Mouse (Mus musculus): ENCODE results near the gene Fam124a.
"Not testable (repeated sequence)": the region's sequence is repeated elsewhere in the genome, so short reads cannot be mapped to it uniquely, and the experiment has no call there.

Gene Fam124a

DNA sequence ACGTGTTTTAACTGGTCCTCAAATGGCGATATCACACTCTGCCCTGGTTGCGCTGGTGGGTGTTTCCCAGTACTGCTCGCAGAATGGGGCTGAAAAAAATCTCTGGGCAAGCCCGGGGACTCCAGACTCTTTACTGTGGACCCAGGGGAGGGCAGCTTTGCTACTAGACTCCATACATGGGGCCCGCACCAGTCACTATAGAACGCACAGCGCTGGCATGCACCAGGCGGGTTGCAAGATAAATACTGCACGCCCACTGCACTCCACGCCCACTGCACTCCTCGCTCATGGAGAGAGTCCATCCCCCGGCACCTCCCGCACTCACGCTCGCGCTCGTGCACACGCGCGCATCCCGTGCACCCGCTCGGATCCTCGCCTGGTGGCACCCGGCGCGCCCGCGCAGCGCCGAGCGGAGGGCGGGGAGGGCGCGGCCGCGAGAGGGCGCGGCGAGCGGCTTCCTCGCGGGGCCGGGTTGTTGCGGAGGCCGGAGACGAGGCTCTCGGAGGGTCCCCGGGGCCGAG, at the start of gene Fam124a:
TSS of gene Fam124a (plus strand) at position 429 of the 521 bp plus-strand sequence.
- DNase-seq (ENCODE audit: low spot score in 2 of 2), result peak; percentile 52 to 70

GRCm38 (mm10) chr14:62506261-62506660, 49.3 kb upstream of the Fam124a start:
- no peak for DNase-seq (ENCODE audit: low spot score in 2 of 2)

DNA sequence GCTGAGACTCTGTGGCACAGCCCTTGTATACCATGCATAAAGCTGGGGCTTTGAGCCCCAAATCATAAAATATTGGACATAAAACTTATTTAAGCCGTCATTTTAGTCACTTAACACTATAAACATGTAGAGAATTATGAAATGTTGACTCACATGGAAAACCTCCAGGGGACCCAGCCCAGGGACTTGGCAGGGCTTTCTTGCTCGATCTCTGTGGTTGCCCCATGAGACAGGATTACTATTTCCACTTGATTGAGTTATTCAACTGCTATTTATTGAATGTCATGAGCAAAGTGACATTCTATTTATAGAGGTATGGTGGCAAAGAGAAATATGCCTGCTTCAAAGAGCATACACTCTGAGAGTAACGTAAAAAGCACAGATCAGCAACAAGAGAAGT, 46.2 kb upstream of the Fam124a start:
- DNase-seq (ENCODE audit: low spot score in 2 of 2), result no peak

DNA sequence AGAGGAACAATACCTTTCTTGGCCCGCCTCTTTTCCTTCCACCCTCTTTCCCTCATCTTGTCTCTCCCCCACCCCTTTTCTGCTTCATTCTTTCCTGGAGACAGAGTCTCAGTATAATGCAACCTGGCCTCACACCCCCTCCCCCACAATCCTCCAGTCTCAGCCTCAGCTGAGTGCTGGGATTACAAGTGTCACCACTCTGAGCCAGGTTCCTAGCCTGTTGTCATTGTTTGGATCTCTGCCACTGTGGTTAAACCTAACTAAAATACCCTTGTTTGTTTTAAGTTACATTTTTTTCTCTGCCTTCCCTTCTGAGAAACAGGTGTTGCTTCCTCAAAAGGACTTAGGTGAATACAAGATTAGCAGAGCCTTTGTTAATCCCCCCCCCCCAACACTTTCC, 42.7 kb upstream of the Fam124a start:
- no peak for DNase-seq (ENCODE audit: low spot score in 2 of 2)

- DNase-seq (ENCODE audit: low spot score in 2 of 2), result no peak
Measured at GRCm38 (mm10) chr14:62530951-62531350, 24.6 kb upstream of the Fam124a start.

- DNase-seq (ENCODE audit: low spot score in 2 of 2), result no peak
Measured at GRCm38 (mm10) chr14:62536127-62536526, 19.4 kb upstream of the Fam124a start.

- DNase-seq (ENCODE audit: low spot score in 2 of 2), result no peak
Measured at GRCm38 (mm10) chr14:62536988-62537387, 18.5 kb upstream of the Fam124a start.

DNA sequence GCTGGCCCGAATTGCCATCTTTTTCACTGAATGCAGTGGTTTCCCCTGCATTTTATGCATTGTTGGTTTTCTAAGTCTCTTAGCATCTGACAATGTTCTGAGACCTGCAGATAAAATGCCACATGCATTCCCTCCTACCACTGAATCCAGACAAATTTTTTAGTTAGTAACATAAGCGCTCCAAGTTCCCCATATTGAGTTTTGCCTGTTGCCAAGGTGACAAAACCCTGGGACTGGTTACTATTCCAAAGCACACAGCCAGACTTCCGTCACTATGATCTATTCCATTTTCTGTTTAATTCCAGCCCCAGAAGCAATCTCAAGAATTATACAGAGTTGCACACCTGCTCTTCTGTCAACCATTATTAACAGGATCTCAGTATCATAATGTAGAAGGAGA, 15.7 kb upstream of the Fam124a start:
- no peak for DNase-seq (ENCODE audit: low spot score in 2 of 2)

DNA sequence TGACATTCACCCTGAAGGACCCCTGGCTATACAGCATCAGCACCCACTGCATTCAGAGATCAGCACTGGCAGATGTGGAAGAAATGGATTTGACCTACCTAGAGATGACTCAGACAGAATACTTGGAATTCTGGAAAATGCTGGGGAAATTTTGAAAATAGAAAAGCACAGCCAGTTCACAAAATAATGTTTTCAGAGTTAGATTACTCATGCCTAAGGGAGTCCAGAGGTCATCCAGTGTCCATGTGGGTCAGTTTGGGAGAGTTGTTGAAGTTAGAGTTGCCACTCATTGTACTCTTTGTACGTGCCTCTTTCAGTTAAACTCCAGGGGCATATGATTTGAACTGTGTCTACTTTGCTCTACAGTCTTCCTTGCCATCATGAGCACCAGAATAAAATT, 13.8 kb upstream of the Fam124a start:
- DNase-seq (ENCODE audit: low spot score in 2 of 2), result no peak

DNA sequence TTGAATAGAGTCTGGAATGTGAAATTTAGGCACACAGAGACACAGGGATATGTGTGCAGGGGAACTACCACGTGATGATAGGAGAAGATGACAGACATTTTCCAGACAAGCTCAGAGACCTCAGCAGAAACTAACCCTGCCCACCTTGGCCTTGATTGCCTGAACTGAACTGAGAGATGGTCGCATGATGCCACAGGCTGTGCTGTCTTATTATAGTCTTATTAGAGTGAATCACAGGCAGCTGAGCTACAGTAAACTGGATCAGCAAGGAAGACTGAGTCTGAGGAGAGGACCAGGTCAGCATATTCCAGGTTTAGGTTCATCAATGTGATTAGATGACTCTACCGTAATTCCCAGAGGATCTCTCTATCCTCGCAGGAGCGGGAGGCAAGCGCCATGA, 9.2 kb upstream of the Fam124a start:
- DNase-seq (ENCODE audit: low spot score in 2 of 2), result no peak

DNA sequence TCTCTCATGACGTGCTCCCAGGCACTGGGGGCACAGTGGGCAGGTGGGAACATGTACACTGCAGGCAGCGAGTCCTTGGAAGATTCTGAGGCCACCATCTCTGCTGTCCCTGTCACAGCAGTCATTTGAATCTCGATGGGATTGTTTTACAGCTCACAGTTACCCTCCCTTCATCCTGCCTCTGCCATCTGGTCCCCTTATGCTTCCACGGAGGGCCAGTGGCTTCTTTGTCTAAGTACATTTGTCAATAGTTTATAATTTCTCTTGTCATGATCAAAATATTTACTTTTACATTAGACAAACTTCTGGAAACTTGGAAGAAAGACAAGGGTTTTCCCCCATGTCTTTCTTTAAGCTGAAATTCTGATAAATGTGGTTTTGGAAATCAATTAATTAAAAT, 8.8 kb upstream of the Fam124a start:
- no peak for DNase-seq (ENCODE audit: low spot score in 2 of 2)

DNA sequence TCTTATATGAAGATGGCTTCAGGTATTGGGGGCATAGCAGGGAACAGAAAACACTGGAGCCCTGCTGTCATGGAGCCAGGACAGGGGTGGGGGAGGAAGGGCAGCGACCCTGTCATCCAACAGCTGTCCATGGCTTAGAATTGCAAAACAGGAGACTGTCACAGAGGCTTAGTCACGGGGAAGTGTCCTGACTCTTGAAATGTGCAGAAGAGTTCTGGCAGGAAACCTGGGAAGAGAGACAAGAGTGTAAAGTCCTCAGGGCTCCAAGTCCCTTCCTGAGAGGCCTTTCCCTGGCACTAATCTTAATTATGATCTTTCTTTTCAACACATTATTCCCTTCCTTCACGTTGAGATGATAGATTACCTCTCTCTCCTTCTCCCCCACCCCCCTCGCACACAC, 5.4 kb upstream of the Fam124a start:
- DNase-seq (ENCODE audit: low spot score in 2 of 2), result no peak

DNA sequence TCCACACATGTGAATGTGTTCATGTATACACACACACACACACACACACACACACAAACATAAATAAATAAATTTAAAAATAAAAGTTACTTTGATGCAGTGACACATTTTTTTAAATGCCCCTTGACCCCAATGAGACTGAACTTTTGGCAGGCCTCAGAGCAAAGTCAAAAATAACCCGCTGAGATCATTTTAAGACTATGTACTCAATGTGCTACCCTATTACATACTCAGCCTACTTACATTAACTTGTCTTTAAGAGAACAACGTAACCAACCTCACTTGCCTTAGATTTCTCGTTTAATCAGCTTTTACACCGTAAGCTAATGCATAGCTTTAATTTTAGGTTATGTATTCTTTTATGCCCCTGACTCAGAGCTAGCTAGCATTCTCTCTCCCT, 2.8 kb upstream of the Fam124a start:
- no peak for DNase-seq (ENCODE audit: low spot score in 2 of 2)

GRCm38 (mm10) chr14:62553786-62554185, 1.8 kb upstream of the Fam124a start:
- no peak for DNase-seq (ENCODE audit: low spot score in 2 of 2)

- DNase-seq (ENCODE audit: low spot score in 2 of 2), result no peak
Measured at GRCm38 (mm10) chr14:62555840-62556810, 588 bp downstream of the Fam124a start.

DNA sequence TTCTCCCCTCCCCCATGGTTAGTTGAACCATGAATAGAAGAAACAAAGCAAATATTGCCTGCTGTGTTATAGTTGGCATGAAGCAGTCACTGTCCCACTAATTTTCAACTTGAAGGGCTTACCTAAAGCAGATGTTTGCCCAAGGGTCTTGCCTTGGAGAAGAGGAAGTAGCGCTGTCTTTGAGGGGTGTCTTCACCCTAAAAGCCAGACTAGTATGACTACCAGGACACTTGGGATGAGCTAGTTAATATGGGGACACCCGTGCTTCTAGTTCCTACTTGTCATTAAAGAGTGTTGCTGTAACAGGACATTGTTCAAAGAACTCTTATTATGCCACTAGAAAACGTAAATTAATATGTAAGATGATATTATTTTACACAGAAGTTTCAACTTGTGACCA, 1.6 kb downstream of the Fam124a start:
- DNase-seq (ENCODE audit: low spot score in 2 of 2), result no peak

GRCm38 (mm10) chr14:62561875-62562748, 6.6 kb downstream of the Fam124a start:
- peak in 1 of 2 experiments; percentile 40 for DNase-seq (ENCODE audit: low spot score in 2 of 2)

GRCm38 (mm10) chr14:62563679-62564078, 8.1 kb downstream of the Fam124a start:
- DNase-seq (ENCODE audit: low spot score in 2 of 2), result no peak

DNA sequence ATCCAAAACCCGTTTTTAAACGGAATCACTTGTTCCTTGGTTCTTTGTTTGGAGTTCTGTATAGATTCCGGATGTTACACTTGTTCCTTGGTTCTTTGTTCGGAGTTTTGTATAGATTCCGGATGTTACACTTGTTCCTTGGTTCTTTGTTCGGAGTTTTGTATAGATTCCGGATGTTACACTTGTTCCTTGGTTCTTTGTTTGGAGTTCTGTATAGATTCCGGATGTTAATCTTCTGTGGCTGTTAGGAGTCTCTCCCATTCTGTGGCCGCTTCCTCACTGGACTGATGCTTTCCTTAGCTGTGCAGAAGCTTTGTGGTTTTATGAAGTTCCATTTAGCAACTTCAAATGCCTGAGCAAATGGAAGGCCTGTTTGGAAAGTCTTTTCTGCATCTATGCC, 11.3 kb downstream of the Fam124a start, which contains the start of gene Gm4131:
TSS of gene Gm4131 (minus strand) at position 101 of the 400 bp plus-strand sequence.
- DNase-seq (ENCODE audit: low spot score in 2 of 2), result not testable (repeated sequence)

DNA sequence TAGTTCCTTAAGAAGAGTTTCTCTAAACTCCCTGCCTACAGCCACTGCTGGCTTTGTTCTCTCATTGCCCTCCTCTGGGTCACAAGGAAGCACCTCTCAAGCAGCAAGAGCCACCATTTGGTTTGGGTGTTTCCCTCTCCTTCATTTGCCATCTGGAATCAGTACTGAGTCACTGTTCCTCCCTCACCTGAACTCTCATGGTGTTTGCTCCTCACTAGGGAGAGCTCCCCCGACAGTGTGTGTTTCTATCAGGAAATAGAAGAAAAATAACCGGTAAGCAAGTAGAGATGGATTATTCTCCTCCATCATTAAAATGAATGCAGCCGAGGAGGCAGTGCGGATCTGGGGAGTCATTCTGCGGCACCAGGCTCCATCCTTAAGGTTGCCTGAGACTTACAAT, 13.9 kb downstream of the Fam124a start:
- DNase-seq (ENCODE audit: low spot score in 2 of 2), result no peak

DNA sequence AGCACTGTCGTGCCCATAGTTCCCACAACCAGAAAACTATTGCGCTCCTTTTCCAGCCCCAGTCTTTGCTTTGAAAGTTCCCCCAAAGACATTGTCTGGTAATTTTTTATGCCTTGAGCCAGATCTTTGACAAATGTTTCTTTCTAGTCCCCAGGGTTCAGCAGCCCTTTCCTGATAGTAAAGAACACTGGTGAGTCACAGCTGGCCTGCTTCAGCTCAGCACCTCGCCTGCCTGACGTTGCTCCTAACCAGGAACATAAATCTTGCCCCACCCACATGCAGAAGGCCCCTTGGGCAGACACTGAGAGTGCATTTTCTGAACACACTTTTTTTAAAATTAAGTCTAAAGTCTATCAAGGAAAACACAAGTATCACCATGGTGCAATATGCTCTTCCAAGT, 14.8 kb downstream of the Fam124a start:
- DNase-seq (ENCODE audit: low spot score in 2 of 2), result no peak

- no peak for DNase-seq (ENCODE audit: low spot score in 2 of 2)
Measured at GRCm38 (mm10) chr14:62573454-62573853, 17.9 kb downstream of the Fam124a start.
